Mouse (Mus musculus): ENCODE measurements around the gene 1700057G04Rik. TPM values are rescaled to one million over a fixed set of nuclear protein-coding genes. Genes with fewer than 3 reads are reported as not detected.

Gene 1700057G04Rik
- total and polyA plus RNA-seq, 2 experiments from 2014 or later, result not detected

- Histone ChIP-seq H3K4me3 (ENCODE audit: low read depth, low read length) (no peak overlapping the region), H3K9me3 (replicated peaks; ENCODE audit: control insufficient read depth, low read length) (no peaks in the 10 kb centered on the region), H3K9ac (replicated peaks; ENCODE audit: low read depth, low read length) (no peak overlapping the region), H3K27ac (ENCODE audit: low read depth) (no peak overlapping the region), H3K27me3 (ENCODE audit: control insufficient read depth, insufficient read depth, low read length) (no peaks in the 10 kb centered on the region), H3K4me2 (ENCODE audit: low read depth, low read length) (no peak overlapping the region), H3K36me3 (replicated peaks; ENCODE audit: control insufficient read depth, insufficient read depth, low read length) (no peaks in the 10 kb centered on the region), H3K4me1 (ENCODE audit: control insufficient read depth, insufficient read depth) (no peaks in the 10 kb centered on the region)
- WGBS, result 48% methylated on average over 1 of the region's 1 CpGs
- ATAC-seq (ENCODE audit: insufficient read depth, low read depth), result no peak
- TF ChIP-seq CTCF (IDR thresholded peaks at IDR 0.05; ENCODE audit: low read depth) (no peak), EP300 (IDR thresholded peaks at IDR 0.05; ENCODE audit: low read depth) (no peak)
- no peak for DNase-seq (ENCODE audit: low spot score)
Observed at GRCm38 (mm10) chr9:92386871-92387270, 77.7 kb downstream of the 1700057G04Rik start.

DNA sequence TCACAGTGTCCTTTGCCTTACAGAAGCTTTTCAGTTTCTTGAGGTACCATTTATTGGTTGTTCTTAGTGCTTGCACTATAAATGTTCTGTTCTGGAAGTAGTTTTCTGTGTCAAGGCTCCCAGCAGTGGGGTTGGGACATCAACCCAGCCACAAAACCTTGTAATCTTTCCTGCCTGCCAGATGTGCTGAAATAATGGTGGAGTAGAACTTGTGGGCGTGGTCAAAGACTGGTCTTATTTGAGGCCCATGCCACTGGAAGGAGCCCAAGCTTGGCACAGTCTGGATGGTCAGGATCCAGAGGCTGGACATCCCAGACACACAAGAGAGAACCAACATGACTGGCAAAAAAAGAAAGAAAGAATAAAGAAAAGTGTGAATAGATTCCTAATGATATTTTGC, 78.2 kb downstream of the 1700057G04Rik start:
- WGBS, result 57% methylated on average over 1 of the region's 1 CpGs
- no peak for ATAC-seq (ENCODE audit: insufficient read depth, low read depth)
- no peaks in the 10 kb centered on the region for H3K9me3 ChIP-seq (replicated peaks; ENCODE audit: control insufficient read depth, low read length)
- no peaks in the 10 kb centered on the region for H3K36me3 ChIP-seq (replicated peaks; ENCODE audit: control insufficient read depth, insufficient read depth, low read length)
- no peak overlapping the region for H3K27ac ChIP-seq (ENCODE audit: low read depth)
- H3K4me3 ChIP-seq (ENCODE audit: low read depth, low read length), result no peak overlapping the region
- H3K27me3 ChIP-seq (ENCODE audit: control insufficient read depth, insufficient read depth, low read length), result no peaks in the 10 kb centered on the region
- no peaks in the 10 kb centered on the region for H3K4me1 ChIP-seq (ENCODE audit: control insufficient read depth, insufficient read depth)
- no peak overlapping the region for H3K4me2 ChIP-seq (ENCODE audit: low read depth, low read length)
- H3K9ac ChIP-seq (replicated peaks; ENCODE audit: low read depth, low read length), result no peak overlapping the region
- DNase-seq (ENCODE audit: low spot score), result no peak
- TF ChIP-seq CTCF (IDR thresholded peaks at IDR 0.05; ENCODE audit: low read depth) (no peak), EP300 (IDR thresholded peaks at IDR 0.05; ENCODE audit: low read depth) (no peak)

GRCm38 (mm10) chr9:92402628-92403027, 93.5 kb downstream of the 1700057G04Rik start:
- Histone ChIP-seq H3K27ac (ENCODE audit: low read depth) (no peak overlapping the region), H3K4me2 (ENCODE audit: low read depth, low read length) (no peak overlapping the region), H3K4me1 (ENCODE audit: control insufficient read depth, insufficient read depth) (0 out of 2 replicates have a peak, but pooled peaks cover 6% of the 10 kb centered on the region), H3K27me3 (ENCODE audit: control insufficient read depth, insufficient read depth, low read length) (no peaks in the 10 kb centered on the region), H3K4me3 (ENCODE audit: low read depth, low read length) (no peak overlapping the region), H3K9me3 (replicated peaks; ENCODE audit: control insufficient read depth, low read length) (no peaks in the 10 kb centered on the region), H3K36me3 (replicated peaks; ENCODE audit: control insufficient read depth, insufficient read depth, low read length) (no peaks in the 10 kb centered on the region), H3K9ac (replicated peaks; ENCODE audit: low read depth, low read length) (no peak overlapping the region)
- WGBS, result 46% methylated on average over 5 of the region's 5 CpGs
- TF ChIP-seq CTCF (IDR thresholded peaks at IDR 0.05; ENCODE audit: low read depth), result no peak
- no peak for ATAC-seq (ENCODE audit: insufficient read depth, low read depth)
- peak; percentile 14 for DNase-seq (ENCODE audit: low spot score)

Small RNA genes lying within 50 kb of the gene (microRNA-seq; reads per million reads assigned to microRNA genes)
- gene Mir6386, result not detected

Other genes with a start within 250 kb of the 1700057G04Rik start
- gene Plscr5, start 116.4 kb upstream of the 1700057G04Rik start, total RNA-seq (2014; rRNA removed; ENCODE audit: low replicate concordance), result not detected in 2 replicates
- not detected in 2 replicates for gene Plscr5, start 116.4 kb upstream of the 1700057G04Rik start, polyA plus RNA-seq (2015; fragmentation: Nextera tagmentation; extraction: Ambion mirVana)
- gene Plscr1, start 59.6 kb upstream of the 1700057G04Rik start, total RNA-seq (2014; rRNA removed; ENCODE audit: low replicate concordance), result 17.7 and 22.1 TPM in 2 replicates
- 25.4 and 25.8 TPM in 2 replicates for gene Plscr1, start 59.6 kb upstream of the 1700057G04Rik start, polyA plus RNA-seq (2015; fragmentation: Nextera tagmentation; extraction: Ambion mirVana)
- 12.2 and 12.9 TPM in 2 replicates for gene Plscr2, start 33.8 kb upstream of the 1700057G04Rik start, total RNA-seq (2014; rRNA removed; ENCODE audit: low replicate concordance)
- gene Plscr2, start 33.8 kb upstream of the 1700057G04Rik start, polyA plus RNA-seq (2015; fragmentation: Nextera tagmentation; extraction: Ambion mirVana), result 9.7 and 10.9 TPM in 2 replicates
- gene Plscr4, start 148.0 kb downstream of the 1700057G04Rik start, total RNA-seq (2014; rRNA removed; ENCODE audit: low replicate concordance), result 6.6 and 11.4 TPM in 2 replicates
- 9.0 and 9.2 TPM in 2 replicates for gene Plscr4, start 148.0 kb downstream of the 1700057G04Rik start, polyA plus RNA-seq (2015; fragmentation: Nextera tagmentation; extraction: Ambion mirVana)
- 22.1 and 22.4 TPM in 2 replicates for gene Plod2, start 232.8 kb downstream of the 1700057G04Rik start, total RNA-seq (2014; rRNA removed; ENCODE audit: low replicate concordance)
- 11.5 and 13.1 TPM in 2 replicates for gene Plod2, start 232.8 kb downstream of the 1700057G04Rik start, polyA plus RNA-seq (2015; fragmentation: Nextera tagmentation; extraction: Ambion mirVana)